Mouse (Mus musculus) frontal cortex, postnatal 25 days (tissue): ENCODE measurements around the gene Matn1.

ENCODE experiments used
- DNase-seq, 2 experiments: peaks; one replicate each; pipeline ENCODE4 v3.0.0; 2022; ENCODE audit warnings: low spot score in 2 of 2

Gene Matn1

GRCm38 (mm10) chr4:130917564-130917963 is 26.6 kb upstream of the Matn1 start:
- DNase-seq: no peak

GRCm38 (mm10) chr4:130918805-130919749 is 25.1 kb upstream of the Matn1 start:
- no peak for DNase-seq

GRCm38 (mm10) chr4:130919750-130920356 is 24.3 kb upstream of the Matn1 start:
- DNase-seq: no peak

GRCm38 (mm10) chr4:130920951-130921693 is 23.1 kb upstream of the Matn1 start:
- no peak for DNase-seq

GRCm38 (mm10) chr4:130921986-130922385 is 22.2 kb upstream of the Matn1 start:
- DNase-seq: no peak

- no peak for DNase-seq
Observed at GRCm38 (mm10) chr4:130926274-130926673, 17.9 kb upstream of the Matn1 start.

- no peak for DNase-seq
Observed at GRCm38 (mm10) chr4:130927821-130928220, 16.4 kb upstream of the Matn1 start.

- no peak for DNase-seq
Observed at GRCm38 (mm10) chr4:130942644-130943043, 1.5 kb upstream of the Matn1 start.

GRCm38 (mm10) chr4:130944779-130945178 is 594 bp downstream of the Matn1 start:
- no peak for DNase-seq

GRCm38 (mm10) chr4:130947094-130947647 is 3.0 kb downstream of the Matn1 start:
- no peak for DNase-seq

- DNase-seq: no peak
Observed at GRCm38 (mm10) chr4:130949821-130950384, 5.7 kb downstream of the Matn1 start.

GRCm38 (mm10) chr4:130952531-130952930 is 8.3 kb downstream of the Matn1 start:
- peak; percentile 33 to 37 for DNase-seq

- no peak for DNase-seq
Observed at GRCm38 (mm10) chr4:130957156-130957555, 13.0 kb downstream of the Matn1 start.

- DNase-seq: no peak
Observed at GRCm38 (mm10) chr4:130958812-130959211, 14.6 kb downstream of the Matn1 start.

- no peak for DNase-seq
Observed at GRCm38 (mm10) chr4:130959678-130960077, 15.5 kb downstream of the Matn1 start.

GRCm38 (mm10) chr4:130960118-130960734 is 16.0 kb downstream of the Matn1 start:
- peak; percentile 85 to 95 for DNase-seq

- DNase-seq: no peak
Observed at GRCm38 (mm10) chr4:130971278-130971677, 27.1 kb downstream of the Matn1 start.

GRCm38 (mm10) chr4:130972421-130972829 is 28.2 kb downstream of the Matn1 start:
- DNase-seq: no peak

GRCm38 (mm10) chr4:130973332-130974263 is 29.4 kb downstream of the Matn1 start:
- DNase-seq: no peak

GRCm38 (mm10) chr4:130978981-130979380 is 34.8 kb downstream of the Matn1 start:
- no peak for DNase-seq
